8 mouse cellular contexts compared by ENCODE assay signal in genomic region chr1:157439973-157440641, GRCm38 (mm10). TPM values are rescaled to one million over a fixed set of nuclear protein-coding genes. Genes with fewer than 3 reads are reported as not detected.
DNase-seq lines count a peak whose midpoint lies in the region; ATAC-seq and TF ChIP-seq lines count a peak whose summit lies in the region.

No protein-coding gene starts in this region.

- DNase-seq in adrenal gland, adult 2 months = peak; percentile 21
- DNase-seq in adrenal gland, adult 18-20 months (ENCODE audit: low spot score in 2 of 2) = no peak
- DNase-seq in CH12.LX (ENCODE audit: extremely low read depth) = peak; percentile 85
- DNase-seq in mesoderm, embryonic 11.5 days (ENCODE audit: low read depth, low spot score) = peak; percentile 72
- no peak for DNase-seq in lung, adult 18-20 months
- DNase-seq in lung, postnatal 0 days (ENCODE audit: low spot score) = no peak
- no peak for DNase-seq in thymus, postnatal 4 days

- peak overlapping the region; percentile 42 for H3K27ac ChIP-seq in CH12.LX (ENCODE audit: insufficient read depth, low read depth)
- peak overlapping the region; percentile 89 for H3K27ac ChIP-seq in forebrain, embryonic 12.5 days
- no peak overlapping the region for H3K27ac ChIP-seq in lung, postnatal 0 days (ENCODE audit: low read length)

- in situ Hi-C loops in CH12.LX (cut with MboI; ENCODE audit: low pct_ligation_motif_present, low pct_unique_long_range_greater_than_20kb, low sequenced_read_pairs) = loop anchor here (10.0 kb wide), 2 partner anchors 125 to 355 kb away; no protein-coding TSS in a partner anchor

- TF ChIP-seq POLR2A in CH12.LX (IDR thresholded peaks at IDR 0.05; ENCODE audit: low read depth, low read length) = peak; percentile 64

- dilution Hi-C loops in CH12.LX (cut with MboI; ENCODE audit: extremely low pct_ligation_motif_present, extremely low pct_unique_long_range_greater_than_20kb, low sequenced_read_pairs) = no loop called here

- peak overlapping the region; percentile 28 to 46 (median 40) for H3K4me3 ChIP-seq in CH12.LX (replicated peaks in 1 of 3; ENCODE audit: low read depth in 2 of 3, low read length in 2 of 3, poor library complexity in 1 of 3)
- no peak overlapping the region for H3K4me3 ChIP-seq in forebrain, embryonic 12.5 days (replicated peaks)
- H3K4me3 ChIP-seq in lung, postnatal 0 days (ENCODE audit: low read depth, low read length) = no peak overlapping the region

- H3K9ac ChIP-seq in CH12.LX (ENCODE audit: insufficient read depth, low read depth) = peak overlapping the region; percentile 28
- no peak overlapping the region for H3K9ac ChIP-seq in forebrain, embryonic 12.5 days
- H3K9ac ChIP-seq in lung, postnatal 0 days (replicated peaks; ENCODE audit: low read depth) = no peak overlapping the region

- H3K4me1 ChIP-seq in CH12.LX (ENCODE audit: control insufficient read depth in 1 of 2, insufficient read depth in 2 of 2) = peaks cover 13 to 44% of the 10 kb centered on the region in 2 experiments; a peak in 3 of 4 replicates
- peaks cover 55% of the 10 kb centered on the region for H3K4me1 ChIP-seq in forebrain, embryonic 12.5 days
- no peaks in the 10 kb centered on the region for H3K4me1 ChIP-seq in lung, postnatal 0 days (ENCODE audit: insufficient read depth, low read depth, low read length)

- TF ChIP-seq RAD21 in CH12.LX (IDR thresholded peaks at IDR 0.05; ENCODE audit: low read depth, low read length) = no peak

- TF ChIP-seq CTCF in CH12.LX (conservative IDR thresholded peaks at IDR 0.05 in 1 of 2, IDR thresholded peaks at IDR 0.05 in 1 of 2; ENCODE audit: low read depth in 2 of 2, low read length in 2 of 2) = no peak
- TF ChIP-seq CTCF in lung, postnatal 0 days (IDR thresholded peaks at IDR 0.05) = no peak

- no peaks in the 10 kb centered on the region for H3K36me3 ChIP-seq in CH12.LX (replicated peaks in 1 of 2; ENCODE audit: control insufficient read depth in 1 of 2, insufficient read depth in 1 of 2, low read length in 1 of 2)
- no peaks in the 10 kb centered on the region for H3K36me3 ChIP-seq in forebrain, embryonic 12.5 days (replicated peaks)
- no peaks in the 10 kb centered on the region for H3K36me3 ChIP-seq in lung, postnatal 0 days (ENCODE audit: insufficient read depth, low read length)

- under 1% methylated on average over 14 of the region's 14 CpGs for WGBS in forebrain, embryonic 12.5 days
- WGBS in lung, postnatal 0 days = 26% methylated on average over 14 of the region's 14 CpGs

- ATAC-seq in forebrain, embryonic 12.5 days (ENCODE audit: low FRiP score) = peak; percentile 81
- no peak for ATAC-seq in lung, postnatal 0 days

- H3K27me3 ChIP-seq in CH12.LX (replicated peaks) = no peaks in the 10 kb centered on the region
- H3K27me3 ChIP-seq in forebrain, embryonic 12.5 days = no peaks in the 10 kb centered on the region
- no peaks in the 10 kb centered on the region for H3K27me3 ChIP-seq in lung, postnatal 0 days (replicated peaks; ENCODE audit: insufficient read depth, low read length)

- H3K9me3 ChIP-seq in CH12.LX (replicated peaks; ENCODE audit: low read length) = no peaks in the 10 kb centered on the region
- no peaks in the 10 kb centered on the region for H3K9me3 ChIP-seq in forebrain, embryonic 12.5 days
- no peaks in the 10 kb centered on the region for H3K9me3 ChIP-seq in lung, postnatal 0 days (ENCODE audit: low read length)

- peak overlapping the region; percentile 96 for H3K4me2 ChIP-seq in CH12.LX (ENCODE audit: insufficient read depth, low read depth, poor library complexity, severe bottlenecking)
- H3K4me2 ChIP-seq in forebrain, embryonic 12.5 days = peak overlapping the region; percentile 41
- H3K4me2 ChIP-seq in lung, postnatal 0 days (replicated peaks; ENCODE audit: low read depth, low read length) = no peak overlapping the region

- H3K79me2 ChIP-seq in CH12.LX (replicated peaks; ENCODE audit: control insufficient read depth, extremely low read depth, insufficient read depth, poor library complexity, severe bottlenecking) = no peaks in the 10 kb centered on the region

- peak; percentile 79 for TF ChIP-seq EP300 in CH12.LX (IDR thresholded peaks at IDR 0.05; ENCODE audit: low read length)
- TF ChIP-seq EP300 in lung, postnatal 0 days (IDR thresholded peaks at IDR 0.05) = no peak

TF ChIP-seq in CH12.LX, 34 proteins besides CTCF, POLR2A, EP300 and RAD21:
- TF ChIP-seq E2F4 (IDR thresholded peaks at IDR 0.05; ENCODE audit: insufficient replicate concordance, low read depth, low read length) = no peak
- peak; percentile 75; the same call in 1 of the 2 replicates for TF ChIP-seq MYC (IDR thresholded peaks at IDR 0.05; ENCODE audit: low read depth, low read length)
- 0 out of 2 replicates have a peak, but pooled peaks have one; percentile 33 for TF ChIP-seq JUND (conservative IDR thresholded peaks at IDR 0.05; ENCODE audit: low read depth, low read length)
- no peak for TF ChIP-seq ZKSCAN1 (IDR thresholded peaks at IDR 0.05; ENCODE audit: borderline replicate concordance, low read depth, low read length)
- TF ChIP-seq JUN (IDR thresholded peaks at IDR 0.05; ENCODE audit: insufficient read depth, low read depth, low read length) = no peak
- TF ChIP-seq ZMIZ1 (IDR thresholded peaks at IDR 0.05; ENCODE audit: low read depth, low read length) = 0 out of 2 replicates have a peak, but pooled peaks have one; percentile 35
- peak; percentile 76; the same call in 1 of the 2 replicates for TF ChIP-seq CHD1 (IDR thresholded peaks at IDR 0.05; ENCODE audit: low read depth, low read length)
- TF ChIP-seq MAZ (IDR thresholded peaks at IDR 0.05; ENCODE audit: low read depth, low read length) = peak; percentile 81
- peak; percentile 92 for TF ChIP-seq ETS1 (conservative IDR thresholded peaks at IDR 0.05; ENCODE audit: low read depth, low read length)
- peak; percentile 77 for TF ChIP-seq TCF12 (IDR thresholded peaks at IDR 0.05; ENCODE audit: low read depth, low read length)
- peak; percentile 85 for TF ChIP-seq BHLHE40 (IDR thresholded peaks at IDR 0.05; ENCODE audit: low read depth, low read length)
- peak; percentile 75 for TF ChIP-seq MEF2A (IDR thresholded peaks at IDR 0.05; ENCODE audit: borderline replicate concordance, low read depth, low read length)
- no peak for TF ChIP-seq SMC3 (IDR thresholded peaks at IDR 0.05; ENCODE audit: low read depth, low read length)
- TF ChIP-seq ZNF384 (IDR thresholded peaks at IDR 0.05; ENCODE audit: low read depth, low read length) = peak; percentile 97
- peak; percentile 63 for TF ChIP-seq SIN3A (IDR thresholded peaks at IDR 0.05; ENCODE audit: low read length)
- no peak for TF ChIP-seq RCOR1 (conservative IDR thresholded peaks at IDR 0.05; ENCODE audit: low read depth, low read length)
- peak; percentile 81; the same call in 1 of the 2 replicates for TF ChIP-seq MXI1 (IDR thresholded peaks at IDR 0.05; ENCODE audit: low read depth, low read length)
- TF ChIP-seq MAX (IDR thresholded peaks at IDR 0.05; ENCODE audit: low read length) = peak; percentile 67
- no peak for TF ChIP-seq MAFK (IDR thresholded peaks at IDR 0.05; ENCODE audit: insufficient replicate concordance, low read length)
- peak; percentile 13; the same call in 1 of the 2 replicates for TF ChIP-seq USF1 (IDR thresholded peaks at IDR 0.05; ENCODE audit: low read depth, low read length)
- TF ChIP-seq IRF4 (IDR thresholded peaks at IDR 0.05; ENCODE audit: low read depth, low read length) = peak; percentile 65; the same call in 1 of the 2 replicates

RNA-seq across cellular contexts. Expression of gene Cryzl2, which starts 18.3 kb away (rescaled TPM):
- total RNA-seq in adrenal gland, adult 2 months (2021) = 10 to 100 TPM; 39.9 to 50.3 TPM
- 42.7 and 51.2 TPM in 2 replicates for polyA plus RNA-seq in adrenal gland, adult 2 months (2012; rRNA removed)
- total RNA-seq in adrenal gland, adult 18-20 months (2021) = 10 to 100 TPM; 38.1 to 65.6 TPM
- total RNA-seq in CH12.LX (2012; rRNA removed) (24.6 and 41.0 TPM in 2 replicates), CH12.LX (2014; rRNA removed) (23.6 and 25.0 TPM in 2 replicates)
- 22.5 and 28.3 TPM in 2 replicates for polyA plus RNA-seq in CH12.LX (2012; ENCODE audit: insufficient read length, low read depth)
- polyA plus RNA-seq in forebrain, embryonic 12.5 days (2016; fragmentation: Nextera tagmentation; extraction: Ambion mirVana) = 6.7 and 8.3 TPM in 2 replicates
- 9.4 and 9.8 TPM in 2 replicates for polyA plus RNA-seq in lung, postnatal 0 days (2015; fragmentation: Nextera tagmentation; extraction: Ambion mirVana)

RNA-seq across cellular contexts. Expression of gene Rasal2, which starts 27.7 kb away (rescaled TPM):
- total RNA-seq in adrenal gland, adult 2 months (2021) = 10 to 100 TPM; 13.0 to 13.7 TPM
- polyA plus RNA-seq in adrenal gland, adult 2 months (2012; rRNA removed) = 1.4 and 1.6 TPM in 2 replicates
- 10 to 100 TPM; 12.9 to 14.8 TPM for total RNA-seq in adrenal gland, adult 18-20 months (2021)
- total RNA-seq in CH12.LX (2012; rRNA removed) (1.4 and 1.7 TPM in 2 replicates), CH12.LX (2014; rRNA removed) (1.5 and 1.6 TPM in 2 replicates)
- polyA plus RNA-seq in CH12.LX (2012; ENCODE audit: insufficient read length, low read depth) = 2.0 and 2.6 TPM in 2 replicates
- polyA plus RNA-seq in forebrain, embryonic 12.5 days (2016; fragmentation: Nextera tagmentation; extraction: Ambion mirVana) = 25.8 and 28.9 TPM in 2 replicates
- 15.3 and 19.8 TPM in 2 replicates for polyA plus RNA-seq in lung, postnatal 0 days (2015; fragmentation: Nextera tagmentation; extraction: Ambion mirVana)

Comparison
In these comparisons a context has a peak if more than half of its experiments do, and no peak if none do; other contexts are left out.
1. DNase-seq: peak in adrenal gland, adult 2 months (single experiment), CH12.LX (single experiment) and mesoderm, embryonic 11.5 days (single experiment); none in adrenal gland, adult 18-20 months (0 of 2), lung, adult 18-20 months (0 of 2), lung, postnatal 0 days (single experiment) and thymus, postnatal 4 days (single experiment).
2. H3K4me3 ChIP-seq: peak in CH12.LX (3 of 3); none in forebrain, embryonic 12.5 days (single experiment) and lung, postnatal 0 days (single experiment).